Mouse (Mus musculus) WW6 (cell line): Measurements from ENCODE around the gene Cd248.

Experiments used
- DNase-seq: peaks from one replicate; pipeline ENCODE4 v3.0.0-alpha.2; 2013; ENCODE audit warnings: low read depth, low spot score

Gene Cd248

GRCm38 (mm10) chr19:5067867-5068569 is at the start of gene Cd248:
Gene Cd248 (plus strand): TSS chr19:5068078.
- DNase-seq, result no peak

GRCm38 (mm10) chr19:5018191-5018590 is 49.7 kb upstream of the Cd248 start:
- DNase-seq, result no peak

- no peak for DNase-seq
Measured at GRCm38 (mm10) chr19:5021416-5021815, 46.5 kb upstream of the Cd248 start.

- peak; percentile 89 for DNase-seq
Measured at GRCm38 (mm10) chr19:5023621-5024479, 44.0 kb upstream of the Cd248 start, which contains the start of gene Slc29a2. Gene Slc29a2 (plus strand): TSS chr19:5023860.

GRCm38 (mm10) chr19:5026111-5026510 is 41.8 kb upstream of the Cd248 start:
- DNase-seq, result no peak

- no peak for DNase-seq
Measured at GRCm38 (mm10) chr19:5032686-5033085, 35.2 kb upstream of the Cd248 start.

GRCm38 (mm10) chr19:5036577-5036976 is 31.3 kb upstream of the Cd248 start:
- DNase-seq, result no peak

GRCm38 (mm10) chr19:5037678-5038571 is 30.0 kb upstream of the Cd248 start:
- no peak for DNase-seq

GRCm38 (mm10) chr19:5038709-5039156 is 29.1 kb upstream of the Cd248 start, which contains the start of the genes B4gat1 and AC124502.3:
Gene B4gat1 (plus strand): TSS chr19:5038826.
Gene AC124502.3 (plus strand): TSS chr19:5038891.
- no peak for DNase-seq

- no peak for DNase-seq
Measured at GRCm38 (mm10) chr19:5039301-5040114, 28.4 kb upstream of the Cd248 start.

- DNase-seq, result no peak
Measured at GRCm38 (mm10) chr19:5040862-5041523, 26.9 kb upstream of the Cd248 start, which contains the start of gene Brms1. Gene Brms1 (plus strand): TSS chr19:5041354.

- no peak for DNase-seq
Measured at GRCm38 (mm10) chr19:5041588-5041987, 26.3 kb upstream of the Cd248 start.

GRCm38 (mm10) chr19:5045531-5045930 is 22.3 kb upstream of the Cd248 start:
- DNase-seq, result no peak

- no peak for DNase-seq
Measured at GRCm38 (mm10) chr19:5048138-5049056, 19.5 kb upstream of the Cd248 start.

GRCm38 (mm10) chr19:5049325-5049724 is 18.6 kb upstream of the Cd248 start:
- no peak for DNase-seq

- no peak for DNase-seq
Measured at GRCm38 (mm10) chr19:5050047-5050905, 17.6 kb upstream of the Cd248 start, which contains the start of gene Rin1. Gene Rin1 (plus strand): TSS chr19:5050481.

- no peak for DNase-seq
Measured at GRCm38 (mm10) chr19:5051031-5051430, 16.8 kb upstream of the Cd248 start.

GRCm38 (mm10) chr19:5051515-5051914 is 16.4 kb upstream of the Cd248 start:
- DNase-seq, result no peak
